Comparison of ENCODE assay signal across 17 mouse cellular contexts in the genomic region with DNA sequence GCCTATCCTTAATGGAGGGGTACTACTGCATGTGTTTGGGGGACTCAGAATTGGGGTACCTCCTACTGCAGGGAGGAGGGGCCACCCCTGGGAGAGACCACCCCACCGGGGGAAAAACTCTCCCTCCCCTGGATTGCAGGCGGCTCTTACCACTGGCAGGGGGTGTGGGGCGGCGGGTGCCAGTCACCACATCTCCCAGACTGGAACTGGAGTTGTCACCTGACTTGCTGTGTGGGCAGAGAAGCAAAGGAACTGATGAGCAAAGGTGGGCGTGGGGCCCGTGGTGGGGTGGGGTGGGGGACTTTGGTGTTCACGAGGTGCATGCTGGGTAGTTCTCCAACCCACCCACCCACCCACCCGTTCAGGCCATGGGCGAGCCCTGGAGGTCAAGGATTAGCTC. TPM values are rescaled to one million over a fixed set of nuclear protein-coding genes. Genes with fewer than 3 reads are reported as not detected.
"Had no signal": no experiment of that assay in that cellular context is flagged by ENCODE, and none has a peak within 500 bp of the region (broad histone marks: within the 10 kb centered on the region; RNA-seq: fewer than 3 reads in every experiment).

No protein-coding gene starts in this region.

- H3K4me1 ChIP-seq: limb, embryonic 15.5 days; liver, embryonic 12.5 days; neural tube, embryonic 15.5 days had no signal

- H3K9me3 ChIP-seq: kidney, embryonic 15.5 days; limb, embryonic 15.5 days; liver, embryonic 12.5 days; midbrain, embryonic 13.5 days; neural tube, embryonic 15.5 days had no signal

- H3K4me3 ChIP-seq: kidney, embryonic 15.5 days; limb, embryonic 15.5 days; liver, embryonic 12.5 days; midbrain, embryonic 13.5 days; myocyte; neural tube, embryonic 15.5 days had no signal

- H3K27ac ChIP-seq: kidney, embryonic 15.5 days; limb, embryonic 15.5 days; liver, embryonic 12.5 days; midbrain, embryonic 13.5 days; neural tube, embryonic 15.5 days had no signal

- H3K36me3 ChIP-seq: liver, embryonic 12.5 days had no signal

- H3K27me3 ChIP-seq: kidney, embryonic 15.5 days; limb, embryonic 15.5 days; midbrain, embryonic 13.5 days; neural tube, embryonic 15.5 days had no signal

- ATAC-seq: liver, embryonic 12.5 days; midbrain, embryonic 13.5 days had no signal

- DNase-seq: kidney, adult 2 months; kidney, postnatal 14 days; layer of hippocampus, adult 9-11 months; layer of hippocampus, postnatal 36 days; left cerebral cortex, postnatal 4 days; lung, embryonic 14.5 days; right cerebral cortex, postnatal 4 days; spleen, adult 18-20 months; thymus, adult 2 months; thymus, postnatal 25 days had no signal

- H3K4me2 ChIP-seq: kidney, embryonic 15.5 days; limb, embryonic 15.5 days; liver, embryonic 12.5 days; lung, embryonic 14.5 days; midbrain, embryonic 13.5 days; neural tube, embryonic 15.5 days had no signal

- H3K9ac ChIP-seq: kidney, embryonic 15.5 days; limb, embryonic 15.5 days; liver, embryonic 12.5 days; lung, embryonic 14.5 days; midbrain, embryonic 13.5 days; neural tube, embryonic 15.5 days had no signal

RNA-seq across cellular contexts. Expression of gene Plxdc1, which starts 25.5 kb away (rescaled TPM):
- polyA plus RNA-seq: neural tube, embryonic 11.5 days had no signal
